Mouse (Mus musculus) C2C12 (cell line): Measurements from ENCODE around the gene Kbtbd3. TPM values are rescaled to one million over a fixed set of nuclear protein-coding genes. Genes with fewer than 3 reads are reported as not detected.

Source experiments
- H3K27me3 ChIP-seq: one replicate; pipeline ENCODE4 v1.6.1; 2011; ENCODE audit not compliant: control insufficient read depth, insufficient read depth, insufficient read length
- H3K36me3 ChIP-seq: one replicate; pipeline ENCODE4 v1.6.1; 2011; ENCODE audit not compliant: control insufficient read depth, insufficient read depth
- H3K4me3 ChIP-seq: one replicate; pipeline ENCODE4 v1.5.1; 2011; ENCODE audit warnings: mild to moderate bottlenecking, control low read depth; ENCODE audit not compliant: poor library complexity, insufficient read depth, severe bottlenecking
- H3K79me2 ChIP-seq: one replicate; pipeline ENCODE4 v1.6.1; 2011; ENCODE audit not compliant: control insufficient read depth, insufficient read depth
- H3K79me3 ChIP-seq: one replicate; pipeline ENCODE4 v1.6.1; 2011; ENCODE audit warnings: low read depth, control low read depth
- H3ac ChIP-seq: one replicate; pipeline ENCODE3; 2011; ENCODE audit warnings: low read depth; ENCODE audit not compliant: control insufficient read depth, insufficient read length
- CEBPB ChIP-seq: IDR thresholded peaks from one replicate; pipeline ENCODE4 v1.6.1; 2011; ENCODE audit warnings: low read depth, mild to moderate bottlenecking, control low read depth, moderate library complexity
- CTCF ChIP-seq: IDR thresholded peaks from one replicate; pipeline ENCODE4 v1.5.1; 2011; ENCODE audit not compliant: control insufficient read depth, insufficient read depth, insufficient read length
- FOSL1 ChIP-seq: IDR thresholded peaks from one replicate; pipeline ENCODE4 v1.8.0; 2011; ENCODE audit warnings: mild to moderate bottlenecking, low read length; ENCODE audit not compliant: poor library complexity, insufficient read depth, severe bottlenecking
- MAX ChIP-seq: IDR thresholded peaks from one replicate; pipeline ENCODE4 v1.6.1; 2011; ENCODE audit warnings: mild to moderate bottlenecking, control low read depth
- MYOD1 ChIP-seq: IDR thresholded peaks from one replicate; pipeline ENCODE4 v1.6.1; 2011; ENCODE audit warnings: low read depth; ENCODE audit not compliant: control insufficient read depth, insufficient read length
- MYOG ChIP-seq: IDR thresholded peaks from one replicate; pipeline ENCODE4 v1.6.1; 2011; ENCODE audit not compliant: control insufficient read depth, insufficient read length; ENCODE audit errors: extremely low read depth
- USF1 ChIP-seq: IDR thresholded peaks from one replicate; pipeline ENCODE4 v1.6.1; 2011; ENCODE audit warnings: low read depth, mild to moderate bottlenecking, control low read depth, moderate library complexity
- polyA plus RNA-seq: library from polyadenylated mRNA; unstranded; fragments of >200 nt; fragmentation: generic; extraction: Trizol; gene quantifications from one replicate; pipeline ENCODE4 v1.2.1, GENCODE M21; 2012; ENCODE audit warnings: missing spikeins

The Kbtbd3 gene
- polyA plus RNA-seq, 1 experiment, result 0.76 TPM

DNA sequence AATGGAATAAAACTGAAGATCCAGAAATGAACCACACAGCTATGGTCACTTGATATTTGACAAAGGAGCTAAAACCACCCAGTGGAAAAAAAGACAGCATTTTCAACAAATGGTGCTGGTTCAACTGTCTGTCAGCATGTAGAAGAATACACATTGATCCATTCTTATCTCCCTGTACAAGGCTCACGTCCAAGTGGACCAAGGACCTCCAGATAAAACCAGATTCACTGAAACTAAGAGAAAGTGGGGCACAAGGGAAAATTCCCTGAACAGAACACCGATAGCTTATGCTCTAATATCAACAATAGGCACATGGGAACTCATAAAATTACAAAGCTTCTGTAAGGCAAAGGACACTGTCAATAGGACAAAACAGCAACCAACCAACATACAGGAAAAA is 9.2 kb upstream of the Kbtbd3 start:
- Histone ChIP-seq H3K36me3 (peaks cover 57% of the 10 kb centered on the region), H3K27me3 (no peaks in the 10 kb centered on the region), H3K79me2 (peaks cover 11% of the 10 kb centered on the region), H3ac (no peak overlapping the region), H3K79me3 (peaks cover 9% of the 10 kb centered on the region), H3K4me3 (no peak overlapping the region)
- no peak for TF ChIP-seq MAX
- TF ChIP-seq MYOG, result no peak
- no peak for TF ChIP-seq CTCF
- no peak for TF ChIP-seq USF1
- TF ChIP-seq FOSL1, result no peak
- no peak for TF ChIP-seq MYOD1
- TF ChIP-seq CEBPB, result no peak

DNA sequence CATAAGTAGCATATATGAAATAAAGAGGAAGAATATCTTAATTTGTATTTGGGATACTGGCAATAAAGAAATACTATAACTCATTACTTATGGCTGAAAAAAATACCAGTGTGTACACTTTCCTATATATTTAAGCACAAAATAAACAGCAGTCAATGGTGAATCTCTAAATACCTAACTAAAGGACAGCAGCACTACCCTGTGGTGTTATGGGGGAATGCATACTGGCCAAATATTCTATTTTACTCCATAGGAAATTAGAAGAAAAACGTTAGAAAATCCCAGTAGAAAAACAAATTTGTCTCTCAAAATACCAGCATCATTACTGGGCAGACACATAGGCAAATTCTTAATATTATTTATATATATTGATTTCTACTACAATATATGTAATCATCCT is 4.8 kb upstream of the Kbtbd3 start:
- no peaks in the 10 kb centered on the region for H3K27me3 ChIP-seq
- no peak overlapping the region for H3K4me3 ChIP-seq
- peaks cover 36% of the 10 kb centered on the region for H3K79me3 ChIP-seq
- H3K36me3 ChIP-seq, result peaks cover 26% of the 10 kb centered on the region
- no peak overlapping the region for H3ac ChIP-seq
- TF ChIP-seq MAX, result no peak
- TF ChIP-seq CEBPB, result no peak
- no peak for TF ChIP-seq USF1
- no peak for TF ChIP-seq MYOG
- peaks cover 47% of the 10 kb centered on the region for H3K79me2 ChIP-seq

- Histone ChIP-seq H3K27me3 (no peaks in the 10 kb centered on the region), H3K79me3 (peaks cover 31% of the 10 kb centered on the region), H3K36me3 (no peaks in the 10 kb centered on the region), H3K4me3 (peak overlapping the region; percentile 63), H3ac (peak overlapping the region; percentile 79), H3K79me2 (peaks cover 58% of the 10 kb centered on the region)
- peak; percentile 35 for TF ChIP-seq MAX
- TF ChIP-seq CEBPB, result peak; percentile 37
- no peak for TF ChIP-seq USF1
Measured at GRCm38 (mm10) chr9:4308628-4309350, 844 bp upstream of the Kbtbd3 start.

DNA sequence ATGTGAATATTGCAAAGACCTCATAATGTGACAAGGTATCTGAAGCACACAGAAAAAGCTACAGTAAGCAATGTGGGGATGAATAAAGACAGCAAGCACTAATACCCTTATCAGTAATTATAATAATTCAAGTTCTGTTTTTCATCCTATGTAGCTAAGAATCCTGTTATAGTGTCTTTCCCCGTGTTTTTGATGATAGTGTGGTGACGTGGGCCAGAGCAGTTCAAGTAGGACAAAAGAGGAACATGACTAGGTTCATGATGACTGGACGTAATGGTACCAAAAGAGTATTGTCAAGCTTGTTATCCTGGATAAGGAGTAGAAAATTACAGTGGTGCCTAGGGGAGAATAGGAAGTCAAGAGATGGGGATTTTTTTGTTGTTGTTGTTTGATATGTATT is 1.1 kb downstream of the Kbtbd3 start:
- H3K79me3 ChIP-seq, result peaks cover 25% of the 10 kb centered on the region
- H3ac ChIP-seq, result no peak overlapping the region
- TF ChIP-seq CEBPB (no peak), MAX (no peak), FOSL1 (no peak), CTCF (no peak), MYOD1 (no peak), USF1 (no peak), MYOG (no peak)
- H3K27me3 ChIP-seq, result no peaks in the 10 kb centered on the region
- peaks cover 44% of the 10 kb centered on the region for H3K79me2 ChIP-seq
- peak overlapping the region; percentile 61 for H3K4me3 ChIP-seq
- H3K36me3 ChIP-seq, result no peaks in the 10 kb centered on the region

DNA sequence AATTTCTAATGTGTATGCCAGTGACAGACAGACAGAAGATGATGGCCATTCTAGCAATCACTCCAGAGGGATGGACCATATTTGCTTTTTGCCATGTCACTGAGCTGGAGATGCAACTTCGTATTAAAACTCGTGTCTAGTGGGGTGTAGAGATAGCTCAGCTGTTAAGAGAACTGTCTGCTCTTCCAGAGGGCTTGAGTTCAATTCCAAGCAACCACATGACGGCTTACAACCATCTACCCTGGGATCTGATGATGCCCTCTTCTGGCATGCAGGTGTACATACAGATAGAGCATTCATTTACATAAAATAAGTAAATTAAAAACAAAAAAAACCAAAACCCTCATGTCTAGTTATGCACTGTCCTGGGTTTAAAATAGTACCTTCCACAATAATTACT is 1.5 kb downstream of the Kbtbd3 start:
- TF ChIP-seq MAX, result no peak
- no peak for TF ChIP-seq MYOG
- TF ChIP-seq FOSL1, result no peak
- TF ChIP-seq CEBPB, result no peak
- no peak for TF ChIP-seq CTCF
- TF ChIP-seq MYOD1, result no peak
- no peak for TF ChIP-seq USF1
- H3K79me3 ChIP-seq, result peaks cover 24% of the 10 kb centered on the region
- peaks cover 39% of the 10 kb centered on the region for H3K79me2 ChIP-seq
- H3K27me3 ChIP-seq, result no peaks in the 10 kb centered on the region
- H3ac ChIP-seq, result no peak overlapping the region
- no peaks in the 10 kb centered on the region for H3K36me3 ChIP-seq
- no peak overlapping the region for H3K4me3 ChIP-seq

- no peaks in the 10 kb centered on the region for H3K27me3 ChIP-seq
- no peak overlapping the region for H3ac ChIP-seq
- peaks cover 14% of the 10 kb centered on the region for H3K79me2 ChIP-seq
- TF ChIP-seq CEBPB, result no peak
- peaks cover 2% of the 10 kb centered on the region for H3K79me3 ChIP-seq
- H3K4me3 ChIP-seq, result no peak overlapping the region
- no peaks in the 10 kb centered on the region for H3K36me3 ChIP-seq
Measured at GRCm38 (mm10) chr9:4313946-4314345, 4.3 kb downstream of the Kbtbd3 start.
